Mouse (Mus musculus): ENCODE measurements around the gene Bpifb9a.
"Not testable (repeated sequence)": the region's sequence is repeated elsewhere in the genome, so short reads cannot be mapped to it uniquely, and the experiment has no call there.

The Bpifb9a gene

GRCm38 (mm10) chr2:154304604-154305003 is 47.0 kb downstream of the Bpifb9a start:
- DNase-seq (ENCODE audit: low spot score in 2 of 2), result not testable (repeated sequence)

- not testable (repeated sequence) for DNase-seq (ENCODE audit: low spot score in 2 of 2)
Measured at GRCm38 (mm10) chr2:154306927-154307326, 49.3 kb downstream of the Bpifb9a start, which contains the start of gene Bpifb9b. TSS of gene Bpifb9b (plus strand) at chr2:154307227.

- not testable (repeated sequence) for DNase-seq (ENCODE audit: low spot score in 2 of 2)
Measured at GRCm38 (mm10) chr2:154313771-154314170, 56.1 kb downstream of the Bpifb9a start.

All from right cerebral cortex, adult 2 months (tissue).